Mouse (Mus musculus): ENCODE measurements around the gene Xpc.

- TF ChIP-seq POLR2A (IDR thresholded peaks at IDR 0.05; ENCODE audit: control insufficient read depth in 1 of 2, insufficient read depth in 1 of 2, low read depth in 1 of 2, low read length in 2 of 2, poor library complexity in 1 of 2): no peak
- no peak for TF ChIP-seq USF1 (IDR thresholded peaks at IDR 0.05; ENCODE audit: low read depth, low read length)
- no peak for TF ChIP-seq GATA1 (IDR thresholded peaks at IDR 0.05; ENCODE audit: low read depth, low read length)
- no peak for TF ChIP-seq CTCF (IDR thresholded peaks at IDR 0.05 in 2 of 3, conservative IDR thresholded peaks at IDR 0.05 in 1 of 3; ENCODE audit: control insufficient read depth in 1 of 3, insufficient read depth in 1 of 3, low read depth in 2 of 3, low read length in 3 of 3, poor library complexity in 1 of 3, severe bottlenecking in 1 of 3)
These were observed 17.0 kb upstream of the Xpc start for GRCm38 (mm10) chr6:91532661-91533060.
